Mouse (Mus musculus): ENCODE measurements around the gene Stx5a. TPM values are rescaled to one million over a fixed set of nuclear protein-coding genes. Genes with fewer than 3 reads are reported as not detected.

Gene Stx5a
- polyA plus RNA-seq, 1 experiment from 2014 or later = 143 TPM

GRCm38 (mm10) chr19:8735389-8736159, 5.6 kb upstream of the Stx5a start, which contains the start of gene Wdr74:
Wdr74 (plus strand) TSS chr19:8735827.
- H3K4me3 ChIP-seq (ENCODE audit: low read depth, low read length) = peak within 1 kb of the TSS; percentile 73
- WGBS = under 1% methylated on average over 32 of the region's 32 CpGs
- no peak for TF ChIP-seq CTCF (IDR thresholded peaks at IDR 0.05)
- TF ChIP-seq EP300 (IDR thresholded peaks at IDR 0.05) = no peak
- no peaks in the 10 kb centered on the region for H3K9me3 ChIP-seq (ENCODE audit: low read length)
- no peak within 1 kb of the TSS; the same call in 1 of the 2 replicates for H3K27ac ChIP-seq (ENCODE audit: low read length)
- ATAC-seq (peak; percentile 95), DNase-seq (ENCODE audit: low spot score) (peak; percentile 90)
- no peaks in the 10 kb centered on the region for H3K27me3 ChIP-seq (replicated peaks; ENCODE audit: insufficient read depth, low read length)
- H3K9ac ChIP-seq (replicated peaks; ENCODE audit: low read depth) = peak within 1 kb of the TSS; percentile 58
- H3K36me3 ChIP-seq (ENCODE audit: insufficient read depth, low read length) = no peaks in the 10 kb centered on the region; the same call in 1 of the 2 replicates
- H3K4me2 ChIP-seq (replicated peaks; ENCODE audit: low read depth, low read length) = peak within 1 kb of the TSS; percentile 84
- H3K4me1 ChIP-seq (ENCODE audit: insufficient read depth, low read depth, low read length) = peaks cover 3% of the 10 kb centered on the region; the same call in 1 of the 2 replicates

- H3K9me3 ChIP-seq (ENCODE audit: low read length) = no peaks in the 10 kb centered on the region
- H3K4me2 ChIP-seq (replicated peaks; ENCODE audit: low read depth, low read length) = peak overlapping the region; percentile 84
- H3K4me1 ChIP-seq (ENCODE audit: insufficient read depth, low read depth, low read length) = peaks cover 7% of the 10 kb centered on the region; the same call in 1 of the 2 replicates
- no peak for TF ChIP-seq CTCF (IDR thresholded peaks at IDR 0.05)
- no peak for TF ChIP-seq EP300 (IDR thresholded peaks at IDR 0.05)
- no peaks in the 10 kb centered on the region for H3K27me3 ChIP-seq (replicated peaks; ENCODE audit: insufficient read depth, low read length)
- peak overlapping the region; percentile 58 for H3K9ac ChIP-seq (replicated peaks; ENCODE audit: low read depth)
- H3K36me3 ChIP-seq (ENCODE audit: insufficient read depth, low read length) = no peaks in the 10 kb centered on the region; the same call in 1 of the 2 replicates
- no peak overlapping the region for H3K27ac ChIP-seq (ENCODE audit: low read length)
- 3% methylated on average over 11 of the region's 11 CpGs for WGBS
- ATAC-seq (no peak), DNase-seq (ENCODE audit: low spot score) (no peak)
- peak overlapping the region; percentile 73 for H3K4me3 ChIP-seq (ENCODE audit: low read depth, low read length)
These were observed 5.1 kb upstream of the Stx5a start for GRCm38 (mm10) chr19:8736160-8736467.

GRCm38 (mm10) chr19:8738911-8739310, 2.3 kb upstream of the Stx5a start:
- no peak for TF ChIP-seq CTCF (IDR thresholded peaks at IDR 0.05)
- TF ChIP-seq EP300 (IDR thresholded peaks at IDR 0.05) = no peak
- Histone ChIP-seq H3K9ac (replicated peaks; ENCODE audit: low read depth) (no peak overlapping the region), H3K4me2 (replicated peaks; ENCODE audit: low read depth, low read length) (no peak overlapping the region), H3K27ac (ENCODE audit: low read length) (no peak overlapping the region), H3K4me3 (ENCODE audit: low read depth, low read length) (no peak overlapping the region), H3K27me3 (replicated peaks; ENCODE audit: insufficient read depth, low read length) (no peaks in the 10 kb centered on the region), H3K36me3 (ENCODE audit: insufficient read depth, low read length) (no peaks in the 10 kb centered on the region; the same call in 1 of the 2 replicates), H3K4me1 (ENCODE audit: insufficient read depth, low read depth, low read length) (peaks cover 14% of the 10 kb centered on the region; the same call in 1 of the 2 replicates), H3K9me3 (ENCODE audit: low read length) (no peaks in the 10 kb centered on the region)
- ATAC-seq = no peak
- WGBS = 89% methylated on average over 7 of the region's 7 CpGs
- DNase-seq (ENCODE audit: low spot score) = no peak

GRCm38 (mm10) chr19:8739646-8740045, 1.6 kb upstream of the Stx5a start:
- H3K4me2 ChIP-seq (replicated peaks; ENCODE audit: low read depth, low read length) = no peak overlapping the region
- no peak overlapping the region for H3K27ac ChIP-seq (ENCODE audit: low read length)
- TF ChIP-seq EP300 (IDR thresholded peaks at IDR 0.05) = no peak
- TF ChIP-seq CTCF (IDR thresholded peaks at IDR 0.05) = no peak
- H3K27me3 ChIP-seq (replicated peaks; ENCODE audit: insufficient read depth, low read length) = no peaks in the 10 kb centered on the region
- no peaks in the 10 kb centered on the region for H3K9me3 ChIP-seq (ENCODE audit: low read length)
- WGBS = 89% methylated on average over 6 of the region's 6 CpGs
- no peak for DNase-seq (ENCODE audit: low spot score)
- peaks cover 14% of the 10 kb centered on the region; the same call in 1 of the 2 replicates for H3K4me1 ChIP-seq (ENCODE audit: insufficient read depth, low read depth, low read length)
- H3K9ac ChIP-seq (replicated peaks; ENCODE audit: low read depth) = no peak overlapping the region
- ATAC-seq = no peak
- no peaks in the 10 kb centered on the region; the same call in 1 of the 2 replicates for H3K36me3 ChIP-seq (ENCODE audit: insufficient read depth, low read length)
- no peak overlapping the region for H3K4me3 ChIP-seq (ENCODE audit: low read depth, low read length)

GRCm38 (mm10) chr19:8740603-8741002, 610 bp upstream of the Stx5a start, which contains the start of gene 1700092M07Rik:
1700092M07Rik (plus strand) TSS chr19:8740718.
- ATAC-seq = no peak

GRCm38 (mm10) chr19:8742176-8742575, 963 bp downstream of the Stx5a start:
- no peaks in the 10 kb centered on the region for H3K27me3 ChIP-seq (replicated peaks; ENCODE audit: insufficient read depth, low read length)
- peak overlapping the region; percentile 98 for H3K27ac ChIP-seq (ENCODE audit: low read length)
- peak; percentile 25 for DNase-seq (ENCODE audit: low spot score)
- H3K4me1 ChIP-seq (ENCODE audit: insufficient read depth, low read depth, low read length) = peaks cover 14% of the 10 kb centered on the region; the same call in 1 of the 2 replicates
- no peak for TF ChIP-seq CTCF (IDR thresholded peaks at IDR 0.05)
- TF ChIP-seq EP300 (IDR thresholded peaks at IDR 0.05) = no peak
- peak overlapping the region; percentile 87 for H3K9ac ChIP-seq (replicated peaks; ENCODE audit: low read depth)
- WGBS = 12% methylated on average over 14 of the region's 14 CpGs
- H3K4me3 ChIP-seq (ENCODE audit: low read depth, low read length) = peak overlapping the region; percentile 72
- peak overlapping the region; percentile 96 for H3K4me2 ChIP-seq (replicated peaks; ENCODE audit: low read depth, low read length)
- peaks cover 13% of the 10 kb centered on the region; the same call in 1 of the 2 replicates for H3K36me3 ChIP-seq (ENCODE audit: insufficient read depth, low read length)
- ATAC-seq = no peak
- H3K9me3 ChIP-seq (ENCODE audit: low read length) = no peaks in the 10 kb centered on the region

More at GRCm38 (mm10) chr19:8740603-8741002, 610 bp upstream of the Stx5a start, which contains the start of gene 1700092M07Rik:
- TF ChIP-seq EP300 (IDR thresholded peaks at IDR 0.05) (no peak), CTCF (IDR thresholded peaks at IDR 0.05) (no peak)
- peak within 1 kb of the TSS; percentile 98 for H3K27ac ChIP-seq (ENCODE audit: low read length)
- H3K9me3 ChIP-seq (ENCODE audit: low read length) = no peaks in the 10 kb centered on the region
- no peak for DNase-seq (ENCODE audit: low spot score)
- H3K4me1 ChIP-seq (ENCODE audit: insufficient read depth, low read depth, low read length) = peaks cover 14% of the 10 kb centered on the region; the same call in 1 of the 2 replicates
- H3K36me3 ChIP-seq (ENCODE audit: insufficient read depth, low read length) = peaks cover 9% of the 10 kb centered on the region; the same call in 1 of the 2 replicates
- H3K9ac ChIP-seq (replicated peaks; ENCODE audit: low read depth) = peak within 1 kb of the TSS; percentile 87
- no peaks in the 10 kb centered on the region for H3K27me3 ChIP-seq (replicated peaks; ENCODE audit: insufficient read depth, low read length)
- 62% methylated on average over 14 of the region's 14 CpGs for WGBS
- H3K4me2 ChIP-seq (replicated peaks; ENCODE audit: low read depth, low read length) = peak within 1 kb of the TSS; percentile 40
- H3K4me3 ChIP-seq (ENCODE audit: low read depth, low read length) = peak within 1 kb of the TSS; percentile 72

All from lung, postnatal 0 days (tissue).